Mouse (Mus musculus): ENCODE results near the gene Gm21972. TPM values are rescaled to one million over a fixed set of nuclear protein-coding genes. Genes with fewer than 3 reads are reported as not detected.

Gm21972 gene
- polyA plus RNA-seq, 1 experiment = 2.6 TPM

DNA sequence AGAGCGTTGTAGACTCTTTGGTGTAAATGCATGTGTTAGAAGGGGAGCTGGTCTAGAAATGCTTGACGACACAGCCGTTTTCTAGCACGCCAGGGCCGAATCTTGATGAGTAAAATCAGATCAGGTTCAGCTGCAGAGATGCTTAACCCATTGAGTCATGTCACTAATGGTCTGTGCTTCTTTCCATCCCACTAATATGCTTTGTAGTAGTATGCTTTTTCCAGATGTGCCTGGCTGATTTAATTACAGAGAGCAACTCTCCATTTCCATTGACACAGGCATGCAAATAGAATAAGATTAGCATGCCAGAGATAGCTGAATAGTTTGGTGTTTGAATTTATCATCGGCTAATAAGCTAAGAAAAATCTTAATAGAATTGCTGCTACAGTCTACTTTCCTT lies 1.9 kb downstream of the Gm21972 start:
- Histone ChIP-seq H3K4me3 (ENCODE audit: control insufficient read depth, low read depth, low read length) (no peak overlapping the region), H3K36me3 (ENCODE audit: control insufficient read depth, insufficient read depth, low read length) (peaks cover 2% of the 10 kb centered on the region; the same call in 1 of the 2 replicates), H3K27ac (ENCODE audit: control insufficient read depth, insufficient read depth, low read depth, low read length) (no peak overlapping the region), H3K4me1 (ENCODE audit: control insufficient read depth, insufficient read depth, low read length) (no peaks in the 10 kb centered on the region), H3K27me3 (ENCODE audit: control insufficient read depth, insufficient read depth, low read length) (no peaks in the 10 kb centered on the region)
- no peak for TF ChIP-seq CTCF (IDR thresholded peaks at IDR 0.05; ENCODE audit: control insufficient read depth, insufficient read depth, insufficient replicate concordance, low read depth, low read length)
- TF ChIP-seq POLR2A (IDR thresholded peaks at IDR 0.05; ENCODE audit: control insufficient read depth, low read depth, low read length) = no peak

DNA sequence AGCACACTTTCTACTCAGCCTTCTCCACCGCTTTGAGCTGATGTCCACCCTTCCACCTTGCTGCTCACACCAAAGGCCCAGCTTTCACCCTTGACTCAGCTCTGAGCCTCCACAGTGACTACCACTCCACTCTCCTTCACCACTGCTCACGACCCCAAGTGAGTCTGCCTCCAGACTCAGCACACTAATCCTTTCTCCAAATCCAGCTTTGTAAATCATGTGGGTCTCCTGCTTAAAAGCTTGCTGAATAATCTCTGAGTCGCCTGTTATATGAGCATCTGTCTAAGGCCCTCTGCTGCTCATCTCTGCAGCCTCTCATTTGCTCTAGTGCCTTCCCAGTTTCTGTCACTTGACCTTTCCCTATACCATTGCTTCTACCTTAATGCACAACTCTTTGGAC lies 7.6 kb downstream of the Gm21972 start:
- no peaks in the 10 kb centered on the region for H3K27me3 ChIP-seq (ENCODE audit: control insufficient read depth, insufficient read depth, low read length)
- no peak overlapping the region for H3K4me3 ChIP-seq (ENCODE audit: control insufficient read depth, low read depth, low read length)
- TF ChIP-seq POLR2A (IDR thresholded peaks at IDR 0.05; ENCODE audit: control insufficient read depth, low read depth, low read length) = no peak
- no peak for TF ChIP-seq CTCF (IDR thresholded peaks at IDR 0.05; ENCODE audit: control insufficient read depth, insufficient read depth, insufficient replicate concordance, low read depth, low read length)
- no peak overlapping the region for H3K27ac ChIP-seq (ENCODE audit: control insufficient read depth, insufficient read depth, low read depth, low read length)
- H3K36me3 ChIP-seq (ENCODE audit: control insufficient read depth, insufficient read depth, low read length) = peaks cover 2% of the 10 kb centered on the region; the same call in 1 of the 2 replicates
- no peaks in the 10 kb centered on the region for H3K4me1 ChIP-seq (ENCODE audit: control insufficient read depth, insufficient read depth, low read length)

DNA sequence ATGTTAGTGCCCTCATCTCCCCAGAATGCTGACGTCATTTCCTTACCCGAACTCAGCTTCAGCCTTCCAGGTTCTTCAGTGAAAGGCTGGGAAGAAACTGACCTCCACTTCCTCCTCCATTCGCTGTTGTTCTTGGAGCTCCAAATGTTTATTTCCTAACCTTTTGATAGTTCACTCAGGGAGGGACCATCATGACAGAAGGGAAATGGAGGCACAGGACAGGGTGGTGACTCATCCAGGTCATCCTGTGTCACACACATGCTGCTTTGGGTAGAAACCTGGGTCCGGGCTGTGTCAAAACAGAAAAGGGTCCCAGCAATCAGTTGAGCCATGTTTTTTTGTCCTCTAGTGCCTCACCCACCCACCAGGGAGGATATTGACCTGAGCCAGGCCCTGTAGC lies 9.7 kb downstream of the Gm21972 start:
- no peaks in the 10 kb centered on the region; the same call in 1 of the 2 replicates for H3K36me3 ChIP-seq (ENCODE audit: control insufficient read depth, insufficient read depth, low read length)
- H3K4me1 ChIP-seq (ENCODE audit: control insufficient read depth, insufficient read depth, low read length) = no peaks in the 10 kb centered on the region
- H3K27me3 ChIP-seq (ENCODE audit: control insufficient read depth, insufficient read depth, low read length) = no peaks in the 10 kb centered on the region
- no peak for TF ChIP-seq CTCF (IDR thresholded peaks at IDR 0.05; ENCODE audit: control insufficient read depth, insufficient read depth, insufficient replicate concordance, low read depth, low read length)
- no peak for TF ChIP-seq POLR2A (IDR thresholded peaks at IDR 0.05; ENCODE audit: control insufficient read depth, low read depth, low read length)
- no peak overlapping the region for H3K27ac ChIP-seq (ENCODE audit: control insufficient read depth, insufficient read depth, low read depth, low read length)
- H3K4me3 ChIP-seq (ENCODE audit: control insufficient read depth, low read depth, low read length) = no peak overlapping the region

DNA sequence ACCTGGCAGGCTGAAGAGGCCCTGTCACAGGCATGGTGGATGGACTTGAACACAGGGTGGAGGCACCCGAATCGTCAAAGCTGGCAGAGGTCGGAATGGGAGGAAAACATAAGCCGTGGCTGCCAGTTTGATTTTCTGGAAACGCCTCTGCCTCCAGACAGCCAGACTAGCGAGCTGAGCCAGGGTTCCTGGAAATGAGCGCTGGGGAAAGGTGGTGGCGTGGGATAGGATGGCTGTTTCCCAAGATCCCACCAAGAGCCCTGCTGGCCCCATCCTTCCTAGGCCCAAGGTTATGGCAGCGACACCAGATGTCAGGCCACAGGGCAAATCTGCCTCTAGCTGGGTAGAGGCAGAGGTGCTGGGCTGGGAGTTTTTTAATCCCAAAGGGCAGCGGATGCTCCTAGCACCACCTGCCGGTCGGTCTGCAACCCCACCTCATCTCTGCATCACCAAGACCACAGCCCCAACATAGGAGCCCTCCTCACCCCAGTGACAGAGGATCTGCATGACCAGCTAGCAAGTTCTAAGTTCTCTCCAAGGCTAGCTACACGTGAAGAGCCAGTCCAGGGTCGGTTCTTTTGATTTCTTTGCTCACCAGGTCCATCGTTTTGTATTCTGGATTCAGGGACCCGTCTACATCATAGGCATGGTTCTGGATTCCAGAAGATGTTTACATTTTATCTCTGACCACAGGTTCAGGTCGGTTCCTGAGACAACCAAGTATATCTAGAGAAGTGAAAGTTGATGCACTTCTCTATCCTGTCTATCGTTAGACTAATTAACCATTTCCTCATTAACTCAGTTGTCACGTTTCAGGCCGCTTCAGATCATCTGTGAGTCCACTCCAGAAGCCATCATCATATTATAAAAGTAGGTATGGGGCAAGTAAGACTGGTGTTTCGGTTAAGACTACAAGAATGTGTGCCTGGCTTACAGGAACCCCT lies 10.8 kb downstream of the Gm21972 start:
- no peaks in the 10 kb centered on the region for H3K27me3 ChIP-seq (ENCODE audit: control insufficient read depth, insufficient read depth, low read length)
- no peaks in the 10 kb centered on the region for H3K4me1 ChIP-seq (ENCODE audit: control insufficient read depth, insufficient read depth, low read length)
- no peaks in the 10 kb centered on the region; the same call in 1 of the 2 replicates for H3K36me3 ChIP-seq (ENCODE audit: control insufficient read depth, insufficient read depth, low read length)
- TF ChIP-seq POLR2A (IDR thresholded peaks at IDR 0.05; ENCODE audit: control insufficient read depth, low read depth, low read length) (no peak), CTCF (IDR thresholded peaks at IDR 0.05; ENCODE audit: control insufficient read depth, insufficient read depth, insufficient replicate concordance, low read depth, low read length) (no peak; the same call in 1 of the 2 replicates)
- H3K4me3 ChIP-seq (ENCODE audit: control insufficient read depth, low read depth, low read length) = no peak overlapping the region
- H3K27ac ChIP-seq (ENCODE audit: control insufficient read depth, insufficient read depth, low read depth, low read length) = no peak overlapping the region

DNA sequence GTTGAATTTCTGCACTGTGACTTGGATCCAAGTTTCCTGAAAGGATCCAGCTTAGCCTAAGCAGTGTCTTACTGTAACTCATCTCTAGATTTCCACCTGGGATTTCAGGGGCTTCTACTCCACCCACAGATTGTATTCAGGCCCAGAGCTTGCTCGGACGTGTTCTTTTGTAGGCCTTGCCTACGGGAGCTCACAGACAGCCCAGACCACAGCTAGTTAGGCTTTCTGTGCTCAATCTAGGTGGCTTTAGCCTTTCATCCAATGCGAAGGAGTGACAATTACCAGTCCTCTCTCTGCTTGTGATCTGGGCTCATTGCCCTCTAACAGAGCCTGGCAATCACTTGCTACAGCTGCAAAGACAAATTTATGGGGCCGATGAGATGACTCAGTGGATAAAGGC lies 12.9 kb downstream of the Gm21972 start:
- Histone ChIP-seq H3K4me3 (ENCODE audit: control insufficient read depth, low read depth, low read length) (no peak overlapping the region), H3K36me3 (ENCODE audit: control insufficient read depth, insufficient read depth, low read length) (no peaks in the 10 kb centered on the region), H3K27ac (ENCODE audit: control insufficient read depth, insufficient read depth, low read depth, low read length) (no peak overlapping the region), H3K4me1 (ENCODE audit: control insufficient read depth, insufficient read depth, low read length) (no peaks in the 10 kb centered on the region), H3K27me3 (ENCODE audit: control insufficient read depth, insufficient read depth, low read length) (no peaks in the 10 kb centered on the region)
- TF ChIP-seq CTCF (IDR thresholded peaks at IDR 0.05; ENCODE audit: control insufficient read depth, insufficient read depth, insufficient replicate concordance, low read depth, low read length) (no peak), POLR2A (IDR thresholded peaks at IDR 0.05; ENCODE audit: control insufficient read depth, low read depth, low read length) (no peak)

DNA sequence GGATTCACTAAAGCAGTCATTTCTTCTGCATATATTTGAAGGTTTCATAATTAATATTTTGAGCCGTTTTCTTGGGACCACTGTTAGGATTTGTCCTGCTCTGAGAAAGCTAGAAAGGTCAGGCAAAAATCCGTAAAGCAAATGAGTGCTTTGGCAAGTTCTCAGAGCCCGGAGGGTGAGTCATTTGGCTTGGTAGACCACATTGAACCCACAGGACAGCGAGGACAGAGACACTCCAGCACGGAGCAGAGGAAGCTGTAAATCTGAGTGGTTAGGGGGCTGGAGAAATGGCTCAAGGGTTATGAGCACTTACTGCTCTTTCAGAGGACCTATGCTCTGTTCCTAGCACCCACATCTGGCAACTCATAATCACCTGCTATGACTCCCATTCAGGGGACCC lies 14.1 kb downstream of the Gm21972 start:
- Histone ChIP-seq H3K36me3 (ENCODE audit: control insufficient read depth, insufficient read depth, low read length) (no peaks in the 10 kb centered on the region), H3K4me1 (ENCODE audit: control insufficient read depth, insufficient read depth, low read length) (no peaks in the 10 kb centered on the region), H3K4me3 (ENCODE audit: control insufficient read depth, low read depth, low read length) (no peak overlapping the region), H3K27ac (ENCODE audit: control insufficient read depth, insufficient read depth, low read depth, low read length) (no peak overlapping the region), H3K27me3 (ENCODE audit: control insufficient read depth, insufficient read depth, low read length) (no peaks in the 10 kb centered on the region)
- TF ChIP-seq POLR2A (IDR thresholded peaks at IDR 0.05; ENCODE audit: control insufficient read depth, low read depth, low read length) (no peak), CTCF (IDR thresholded peaks at IDR 0.05; ENCODE audit: control insufficient read depth, insufficient read depth, insufficient replicate concordance, low read depth, low read length) (no peak)

DNA sequence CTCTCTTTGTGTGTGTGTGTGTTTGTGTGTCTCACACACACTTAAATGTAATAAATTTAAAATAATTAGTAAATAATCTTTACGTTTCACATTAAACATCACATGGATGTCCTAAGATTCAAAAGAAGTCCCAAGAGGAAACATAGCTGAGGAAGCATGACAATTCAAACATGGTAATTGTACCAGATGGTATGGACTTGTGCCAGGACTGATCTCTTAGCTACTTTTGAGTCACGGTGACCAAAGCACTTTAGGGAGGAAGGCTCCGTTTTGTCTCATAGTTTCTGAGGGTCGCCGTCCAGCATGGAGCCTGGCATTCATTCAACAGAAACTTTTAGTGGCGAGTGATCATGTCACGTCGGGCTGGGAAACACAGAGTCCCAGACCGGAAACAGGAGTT lies 14.7 kb downstream of the Gm21972 start:
- Histone ChIP-seq H3K27me3 (ENCODE audit: control insufficient read depth, insufficient read depth, low read length) (no peaks in the 10 kb centered on the region), H3K4me1 (ENCODE audit: control insufficient read depth, insufficient read depth, low read length) (no peaks in the 10 kb centered on the region), H3K27ac (ENCODE audit: control insufficient read depth, insufficient read depth, low read depth, low read length) (no peak overlapping the region), H3K36me3 (ENCODE audit: control insufficient read depth, insufficient read depth, low read length) (no peaks in the 10 kb centered on the region), H3K4me3 (ENCODE audit: control insufficient read depth, low read depth, low read length) (no peak overlapping the region)
- TF ChIP-seq POLR2A (IDR thresholded peaks at IDR 0.05; ENCODE audit: control insufficient read depth, low read depth, low read length) (no peak), CTCF (IDR thresholded peaks at IDR 0.05; ENCODE audit: control insufficient read depth, insufficient read depth, insufficient replicate concordance, low read depth, low read length) (no peak)

Data from testis, adult 2 months (tissue).